Mouse (Mus musculus) forebrain, embryonic 15.5 days (tissue): ENCODE data around the gene Gm10192. TPM values are rescaled to one million over a fixed set of nuclear protein-coding genes. Genes with fewer than 3 reads are reported as not detected.
A peak's percentile ranks its signal among the peaks of the same experiment; 100 is the strongest.
"Not testable (repeated sequence)": the region's sequence is repeated elsewhere in the genome, so short reads cannot be mapped to it uniquely, and the experiment has no call there.

ENCODE experiments used
- ATAC-seq: fragments of 200-750 bp; cut with Nextera tagmentation; replicated peaks from 2 replicates; pipeline ENCODE4 v1.8.0; 2017; ENCODE audit warnings: mild to moderate bottlenecking, moderate TSS enrichment, moderate library complexity
- H3K27ac ChIP-seq: fragments of 300-500 bp; sonication (generic); replicated peaks from 2 replicates; pipeline ENCODE4 v1.5.1; 2015; ENCODE audit warnings: mild to moderate bottlenecking, inconsistent platforms
- H3K27me3 ChIP-seq: fragments of 300-500 bp; sonication (generic); 2 replicates; pipeline ENCODE4 v1.6.1; 2015; ENCODE audit warnings: inconsistent platforms
- H3K36me3 ChIP-seq: fragments of 300-500 bp; sonication (generic); 2 replicates; pipeline ENCODE4 v1.6.1; 2015; ENCODE audit warnings: mild to moderate bottlenecking, inconsistent platforms
- H3K4me1 ChIP-seq: fragments of 300-500 bp; sonication (generic); 2 replicates; pipeline ENCODE4 v1.6.1; 2015; ENCODE audit warnings: inconsistent platforms
- H3K4me2 ChIP-seq: fragments of 300-500 bp; sonication (generic); replicated peaks from 2 replicates; pipeline ENCODE4 v1.6.1; 2015; ENCODE audit warnings: mild to moderate bottlenecking, inconsistent platforms
- H3K4me3 ChIP-seq: fragments of 300-500 bp; sonication (generic); 2 replicates; pipeline ENCODE4 v1.5.1; 2015; ENCODE audit warnings: mild to moderate bottlenecking, inconsistent platforms
- H3K9ac ChIP-seq: fragments of 300-500 bp; sonication (generic); replicated peaks from 2 replicates; pipeline ENCODE4 v1.6.1; 2015; ENCODE audit warnings: mild to moderate bottlenecking, inconsistent platforms
- H3K9me3 ChIP-seq: fragments of 300-500 bp; sonication (generic); 2 replicates; pipeline ENCODE4 v1.6.1; 2016; ENCODE audit warnings: inconsistent platforms
- WGBS: fragments of 180-500 bp; shearing (Covaris S2); methylation state at CpG from one replicate; pipeline ENCODE4 v1.1.7; 2015; ENCODE audit warnings: mixed read lengths; 5-methylcytosine and 5-hydroxymethylcytosine counted together
- polyA plus RNA-seq: library from polyadenylated mRNA; unstranded; fragments of >200 nt; fragmentation: Nextera tagmentation; extraction: Ambion mirVana; gene quantifications from 2 replicates; pipeline ENCODE4 v1.2.1, GENCODE M21; 2015

The Gm10192 gene
- polyA plus RNA-seq, result not detected in 2 replicates

GRCm38 (mm10) chr4:97183066-97183465, at the start of gene Gm10192:
Gene Gm10192, minus strand, starts transcription at chr4:97183166.
- H3K27me3 ChIP-seq, H3K4me1 ChIP-seq, H3K4me2 ChIP-seq, H3K9me3 ChIP-seq, H3K27ac ChIP-seq, H3K9ac ChIP-seq, H3K4me3 ChIP-seq, ATAC-seq, H3K36me3 ChIP-seq: not testable (repeated sequence)

- ATAC-seq, result no peak
- no peaks in the 10 kb centered on the region for H3K36me3 ChIP-seq
- no peaks in the 10 kb centered on the region for H3K9me3 ChIP-seq
- H3K9ac ChIP-seq, result no peak overlapping the region
- peaks cover 4% of the 10 kb centered on the region for H3K4me1 ChIP-seq
- H3K27ac ChIP-seq, result no peak overlapping the region
- H3K4me2 ChIP-seq, result no peak overlapping the region
- no peaks in the 10 kb centered on the region for H3K27me3 ChIP-seq
- H3K4me3 ChIP-seq, result no peak overlapping the region
- WGBS, result 62% methylated on average over 5 of the region's 5 CpGs
These were observed 47.6 kb upstream of the Gm10192 start for GRCm38 (mm10) chr4:97230411-97231104.

- no peak overlapping the region for H3K4me3 ChIP-seq
- no peak overlapping the region for H3K9ac ChIP-seq
- no peaks in the 10 kb centered on the region for H3K9me3 ChIP-seq
- H3K27me3 ChIP-seq, result no peaks in the 10 kb centered on the region
- H3K36me3 ChIP-seq, result no peaks in the 10 kb centered on the region
- no peak for ATAC-seq
- H3K27ac ChIP-seq, result no peak overlapping the region
- 92% methylated on average over 2 of the region's 2 CpGs for WGBS
- no peak overlapping the region for H3K4me2 ChIP-seq
- no peaks in the 10 kb centered on the region for H3K4me1 ChIP-seq
These were observed 36.7 kb upstream of the Gm10192 start for GRCm38 (mm10) chr4:97219701-97220100.

- Histone ChIP-seq H3K4me2 (no peak overlapping the region), H3K9me3 (no peaks in the 10 kb centered on the region), H3K4me3 (no peak overlapping the region), H3K27me3 (no peaks in the 10 kb centered on the region), H3K36me3 (no peaks in the 10 kb centered on the region), H3K27ac (no peak overlapping the region), H3K9ac (no peak overlapping the region), H3K4me1 (no peaks in the 10 kb centered on the region)
- no peak for ATAC-seq
- 63% methylated on average over 1 of the region's 1 CpGs for WGBS
These were observed 34.9 kb upstream of the Gm10192 start for GRCm38 (mm10) chr4:97217906-97218305.

GRCm38 (mm10) chr4:97212514-97212913, 29.5 kb upstream of the Gm10192 start:
- H3K9me3 ChIP-seq, result no peaks in the 10 kb centered on the region
- H3K9ac ChIP-seq, result no peak overlapping the region
- no peaks in the 10 kb centered on the region for H3K27me3 ChIP-seq
- no peak overlapping the region for H3K4me2 ChIP-seq
- H3K4me3 ChIP-seq, result no peak overlapping the region
- no peak overlapping the region for H3K27ac ChIP-seq
- H3K4me1 ChIP-seq, result no peaks in the 10 kb centered on the region
- no peak for ATAC-seq
- H3K36me3 ChIP-seq, result no peaks in the 10 kb centered on the region

GRCm38 (mm10) chr4:97202986-97203385, 20.0 kb upstream of the Gm10192 start:
- H3K36me3 ChIP-seq, H3K4me1 ChIP-seq, H3K27me3 ChIP-seq, ATAC-seq, H3K4me2 ChIP-seq, H3K4me3 ChIP-seq, H3K27ac ChIP-seq, H3K9ac ChIP-seq, H3K9me3 ChIP-seq: not testable (repeated sequence)
- WGBS, result 72% methylated on average over 2 of the region's 2 CpGs

GRCm38 (mm10) chr4:97193176-97193575, 10.2 kb upstream of the Gm10192 start:
- peak; percentile 64 for ATAC-seq
- no peak overlapping the region for H3K9ac ChIP-seq
- H3K36me3 ChIP-seq, result no peaks in the 10 kb centered on the region
- no peaks in the 10 kb centered on the region for H3K27me3 ChIP-seq
- H3K4me3 ChIP-seq, result no peak overlapping the region
- WGBS, result 5% methylated on average over 4 of the region's 4 CpGs
- H3K4me1 ChIP-seq, result peaks cover 9% of the 10 kb centered on the region
- no peaks in the 10 kb centered on the region for H3K9me3 ChIP-seq
- H3K27ac ChIP-seq, result no peak overlapping the region
- no peak overlapping the region for H3K4me2 ChIP-seq

- 57% methylated on average over 2 of the region's 2 CpGs for WGBS
- ATAC-seq, result 0 out of 2 replicates have a peak, but pooled peaks have one; percentile 41
These were observed 9.6 kb upstream of the Gm10192 start for GRCm38 (mm10) chr4:97192601-97193000.

GRCm38 (mm10) chr4:97180396-97180795, 2.6 kb downstream of the Gm10192 start:
- no peak overlapping the region for H3K4me2 ChIP-seq
- H3K36me3 ChIP-seq, result no peaks in the 10 kb centered on the region
- no peaks in the 10 kb centered on the region for H3K9me3 ChIP-seq
- H3K27me3 ChIP-seq, result no peaks in the 10 kb centered on the region
- H3K4me1 ChIP-seq, result no peaks in the 10 kb centered on the region
- 74% methylated on average over 2 of the region's 2 CpGs for WGBS
- no peak overlapping the region for H3K27ac ChIP-seq
- H3K4me3 ChIP-seq, result no peak overlapping the region
- ATAC-seq, result no peak
- no peak overlapping the region for H3K9ac ChIP-seq

More at GRCm38 (mm10) chr4:97192601-97193000, 9.6 kb upstream of the Gm10192 start:
- no peaks in the 10 kb centered on the region for H3K36me3 ChIP-seq
- no peaks in the 10 kb centered on the region for H3K9me3 ChIP-seq
- H3K4me1 ChIP-seq, result peaks cover 9% of the 10 kb centered on the region
- no peak overlapping the region for H3K27ac ChIP-seq
- no peak overlapping the region for H3K4me2 ChIP-seq
- no peak overlapping the region for H3K4me3 ChIP-seq
- no peak overlapping the region for H3K9ac ChIP-seq
- H3K27me3 ChIP-seq, result no peaks in the 10 kb centered on the region

- Histone ChIP-seq H3K4me3 (no peak overlapping the region), H3K36me3 (no peaks in the 10 kb centered on the region), H3K4me1 (peaks cover 16% of the 10 kb centered on the region), H3K27me3 (no peaks in the 10 kb centered on the region), H3K27ac (no peak overlapping the region), H3K9ac (no peak overlapping the region), H3K4me2 (no peak overlapping the region), H3K9me3 (no peaks in the 10 kb centered on the region)
- no peak for ATAC-seq
- WGBS, result 54% methylated on average over 10 of the region's 10 CpGs
These were observed 26.1 kb downstream of the Gm10192 start for GRCm38 (mm10) chr4:97156841-97157345.

- H3K27ac ChIP-seq, result no peak overlapping the region
- H3K4me2 ChIP-seq, result no peak overlapping the region
- no peak overlapping the region for H3K9ac ChIP-seq
- peaks cover 16% of the 10 kb centered on the region for H3K4me1 ChIP-seq
- 24% methylated on average over 3 of the region's 3 CpGs for WGBS
- ATAC-seq, result no peak
- no peaks in the 10 kb centered on the region for H3K27me3 ChIP-seq
- no peaks in the 10 kb centered on the region for H3K9me3 ChIP-seq
- no peak overlapping the region for H3K4me3 ChIP-seq
- H3K36me3 ChIP-seq, result no peaks in the 10 kb centered on the region
These were observed 26.9 kb downstream of the Gm10192 start for GRCm38 (mm10) chr4:97156084-97156483.

GRCm38 (mm10) chr4:97153554-97153953, 29.4 kb downstream of the Gm10192 start:
- Histone ChIP-seq H3K36me3 (no peaks in the 10 kb centered on the region), H3K9ac (no peak overlapping the region), H3K27me3 (no peaks in the 10 kb centered on the region), H3K4me3 (no peak overlapping the region), H3K27ac (no peak overlapping the region), H3K4me2 (no peak overlapping the region), H3K9me3 (no peaks in the 10 kb centered on the region), H3K4me1 (peaks cover 16% of the 10 kb centered on the region)
- no peak for ATAC-seq

GRCm38 (mm10) chr4:97142484-97142883, 40.5 kb downstream of the Gm10192 start:
- no peaks in the 10 kb centered on the region for H3K27me3 ChIP-seq
- H3K36me3 ChIP-seq, result no peaks in the 10 kb centered on the region
- no peak overlapping the region for H3K4me3 ChIP-seq
- ATAC-seq, result no peak
- no peak overlapping the region for H3K27ac ChIP-seq
- H3K9me3 ChIP-seq, result no peaks in the 10 kb centered on the region
- 95% methylated on average over 2 of the region's 2 CpGs for WGBS
- no peak overlapping the region for H3K4me2 ChIP-seq
- no peaks in the 10 kb centered on the region for H3K4me1 ChIP-seq
- no peak overlapping the region for H3K9ac ChIP-seq
